Mouse (Mus musculus) forebrain, embryonic 14.5 days (tissue): ENCODE data around the gene Cdk14. TPM values are rescaled to one million over a fixed set of nuclear protein-coding genes. Genes with fewer than 3 reads are reported as not detected.
A peak's percentile ranks its signal among the peaks of the same experiment; 100 is the strongest.

Experiments
- ATAC-seq: fragments of 200-750 bp; cut with Nextera tagmentation; 2 replicates; pipeline ENCODE4 v1.8.0; 2017; ENCODE audit warnings: mild to moderate bottlenecking, moderate library complexity
- DNase-seq: peaks from one replicate; pipeline ENCODE4 v3.0.0-alpha.2; 2015; ENCODE audit warnings: low spot score
- H3K27ac ChIP-seq: fragments of 300-500 bp; sonication (generic); 2 replicates; pipeline ENCODE4 v1.5.1; 2014; ENCODE audit warnings: low read depth, mild to moderate bottlenecking, control low read depth, low read length, moderate library complexity
- H3K27me3 ChIP-seq: fragments of 300-500 bp; sonication (generic); replicated peaks from 2 replicates; pipeline ENCODE4 v1.6.1; 2014; ENCODE audit warnings: low read length, control low read depth, mixed read lengths; ENCODE audit not compliant: control insufficient read depth, insufficient read depth
- H3K36me3 ChIP-seq: fragments of 300-500 bp; sonication (generic); 2 replicates; pipeline ENCODE4 v1.6.1; 2014; ENCODE audit warnings: low read length, control low read depth; ENCODE audit not compliant: control insufficient read depth, insufficient read depth
- H3K4me1 ChIP-seq: fragments of 300-500 bp; sonication (generic); 2 replicates; pipeline ENCODE4 v1.6.1; 2014; ENCODE audit warnings: antibody characterized with exemption, low read length, control low read depth; ENCODE audit not compliant: control insufficient read depth, insufficient read depth
- H3K4me2 ChIP-seq: fragments of 300-500 bp; sonication (generic); 2 replicates; pipeline ENCODE4 v1.6.1; 2014; ENCODE audit warnings: mild to moderate bottlenecking, control low read depth, low read length
- H3K4me3 ChIP-seq: fragments of 300-500 bp; sonication (generic); 2 replicates; pipeline ENCODE4 v1.5.1; 2014; ENCODE audit warnings: low read depth, low read length, control low read depth
- H3K9ac ChIP-seq: fragments of 300-500 bp; sonication (generic); 2 replicates; pipeline ENCODE4 v1.6.1; 2014; ENCODE audit warnings: mild to moderate bottlenecking, low read length, control low read depth, moderate library complexity
- H3K9me3 ChIP-seq: fragments of 300-500 bp; sonication (generic); replicated peaks from 2 replicates; pipeline ENCODE4 v1.6.1; 2016; ENCODE audit warnings: low read length, control low read depth, mixed read lengths; ENCODE audit not compliant: control insufficient read depth
- WGBS: fragments of 180-500 bp; shearing (Covaris S2); extraction: QIAGEN DNeasy Blood & Tissue Kit; methylation state at CpG from one replicate; pipeline ENCODE4 v1.1.7; 2014; 5-methylcytosine and 5-hydroxymethylcytosine counted together
- polyA plus RNA-seq: library from polyadenylated mRNA; unstranded; fragments of >200 nt; fragmentation: Nextera tagmentation; extraction: Ambion mirVana; gene quantifications from 2 replicates; pipeline ENCODE4 v1.2.1, GENCODE M21; 2014

Gene Cdk14
- polyA plus RNA-seq, 1 experiment from 2014 or later: 26.6 TPM

DNA sequence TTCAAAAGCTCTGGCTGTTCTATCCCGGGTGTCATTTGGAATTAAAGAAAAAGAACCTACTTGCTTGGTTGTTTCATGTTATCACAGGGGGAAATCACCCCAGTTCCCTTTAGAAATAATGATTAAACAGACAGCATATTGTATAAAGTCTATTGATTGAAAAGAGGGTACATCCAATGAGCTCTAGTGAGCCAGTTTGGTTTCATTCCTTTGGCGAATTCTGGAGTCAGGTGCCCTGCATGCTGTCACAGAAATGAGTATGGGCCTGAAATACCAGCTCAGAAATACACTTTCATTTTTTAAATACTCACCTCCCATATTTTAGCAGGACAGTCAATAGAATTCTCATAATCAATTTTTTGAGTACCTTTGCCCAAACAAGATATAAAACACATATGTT is 598.1 kb downstream of the Cdk14 start:
- ATAC-seq (no peak), DNase-seq (no peak)
- Histone ChIP-seq H3K36me3 (no peaks in the 10 kb centered on the region), H3K4me1 (peaks cover 15% of the 10 kb centered on the region), H3K27ac (peak overlapping the region; percentile 84), H3K9ac (no peak overlapping the region; the same call in 1 of the 2 replicates), H3K9me3 (no peaks in the 10 kb centered on the region), H3K27me3 (no peaks in the 10 kb centered on the region), H3K4me2 (peak overlapping the region; percentile 41), H3K4me3 (no peak overlapping the region)
- 15% methylated on average over 2 of the region's 2 CpGs for WGBS

DNA sequence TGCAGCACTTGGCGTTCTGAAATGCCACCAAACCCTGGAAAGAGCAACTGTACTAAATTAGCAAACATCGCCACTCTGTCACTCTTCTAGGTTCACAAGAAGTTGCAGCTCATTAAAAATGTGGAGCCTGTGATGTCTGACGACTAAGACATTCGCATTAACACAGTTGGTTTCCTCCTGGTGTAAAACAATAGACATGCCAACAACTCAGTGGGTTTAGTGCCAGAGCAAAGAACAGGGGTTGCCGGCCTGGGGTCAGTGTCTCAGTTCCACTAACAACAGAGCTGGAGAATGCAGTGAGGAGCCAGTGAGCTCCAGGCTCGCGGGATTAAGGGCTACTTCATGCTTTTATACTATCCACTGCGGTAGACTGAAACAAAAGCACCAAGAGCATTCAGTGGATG is 598.7 kb downstream of the Cdk14 start:
- peak; percentile 84 for ATAC-seq
- peak; percentile 87 for DNase-seq
- Histone ChIP-seq H3K4me3 (no peak overlapping the region), H3K9me3 (no peaks in the 10 kb centered on the region), H3K4me1 (peaks cover 15% of the 10 kb centered on the region), H3K27ac (peak overlapping the region; percentile 84), H3K9ac (peak overlapping the region; percentile 45), H3K4me2 (peak overlapping the region; percentile 41), H3K27me3 (no peaks in the 10 kb centered on the region), H3K36me3 (no peaks in the 10 kb centered on the region)
- 2% methylated on average over 8 of the region's 8 CpGs for WGBS

DNA sequence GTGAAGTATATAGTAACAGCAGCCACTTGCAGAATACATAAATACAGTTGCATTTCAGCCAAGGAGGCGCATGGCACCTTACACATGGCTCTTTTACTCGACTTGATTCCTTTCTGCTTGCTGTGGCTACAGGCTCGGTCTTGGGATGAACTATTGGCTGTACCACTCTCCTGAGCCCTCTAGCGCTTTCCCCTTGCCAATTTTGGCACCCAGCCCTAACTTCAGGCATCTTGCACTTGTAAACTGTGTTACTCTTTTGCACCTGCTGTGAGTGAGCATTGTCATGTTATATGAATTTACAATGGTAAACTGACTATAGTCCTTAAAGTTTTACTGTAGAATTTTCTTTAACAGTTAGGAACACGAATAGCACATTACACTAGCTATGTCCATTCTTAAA is 603.1 kb downstream of the Cdk14 start:
- Histone ChIP-seq H3K4me2 (no peak overlapping the region), H3K36me3 (no peaks in the 10 kb centered on the region), H3K27me3 (no peaks in the 10 kb centered on the region), H3K9me3 (no peaks in the 10 kb centered on the region), H3K9ac (no peak overlapping the region), H3K4me1 (peaks cover 30% of the 10 kb centered on the region), H3K4me3 (no peak overlapping the region), H3K27ac (no peak overlapping the region)
- DNase-seq (peak; percentile 60), ATAC-seq (no peak)
- WGBS: 58% methylated on average over 5 of the region's 5 CpGs

DNA sequence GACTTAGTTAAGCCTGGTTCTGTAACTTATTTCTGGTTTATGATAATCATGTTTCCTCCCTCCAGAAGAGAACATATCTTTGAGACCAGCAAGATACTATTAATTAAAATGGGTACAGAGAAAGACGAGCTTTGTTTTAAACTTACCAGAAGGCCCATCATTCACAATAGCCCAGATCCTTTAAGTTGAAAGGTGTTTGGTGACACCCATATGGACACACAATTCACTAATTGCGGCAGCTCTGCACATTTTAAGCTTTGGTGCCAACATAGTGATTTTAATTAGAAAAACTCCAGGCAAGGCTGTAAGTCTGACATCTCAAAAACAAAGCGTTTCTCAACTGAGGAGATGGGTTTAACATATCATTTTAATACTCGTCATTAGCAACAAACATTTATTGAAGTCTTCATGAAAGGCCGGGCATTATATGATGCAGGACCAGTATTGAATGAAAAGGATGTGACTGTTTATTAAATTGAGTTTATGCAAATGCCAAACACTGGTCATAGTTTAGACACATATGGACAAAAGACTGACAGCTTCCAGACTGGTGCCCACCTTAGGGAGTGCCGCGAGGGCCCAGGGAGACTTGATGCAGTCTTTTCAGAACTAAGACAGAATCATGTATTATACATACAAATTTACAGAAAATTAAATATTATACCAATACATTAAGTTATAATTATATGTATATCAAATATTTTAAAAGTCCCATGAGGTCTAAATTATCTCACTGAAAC is 605.5 kb downstream of the Cdk14 start:
- peak; percentile 89 for DNase-seq
- Histone ChIP-seq H3K27me3 (no peaks in the 10 kb centered on the region), H3K9ac (no peak overlapping the region), H3K9me3 (no peaks in the 10 kb centered on the region), H3K4me1 (peaks cover 18% of the 10 kb centered on the region), H3K4me3 (no peak overlapping the region), H3K4me2 (no peak overlapping the region), H3K36me3 (no peaks in the 10 kb centered on the region), H3K27ac (peak overlapping the region; percentile 60)
- ATAC-seq: peak; percentile 76
- 21% methylated on average over 7 of the region's 7 CpGs for WGBS

DNA sequence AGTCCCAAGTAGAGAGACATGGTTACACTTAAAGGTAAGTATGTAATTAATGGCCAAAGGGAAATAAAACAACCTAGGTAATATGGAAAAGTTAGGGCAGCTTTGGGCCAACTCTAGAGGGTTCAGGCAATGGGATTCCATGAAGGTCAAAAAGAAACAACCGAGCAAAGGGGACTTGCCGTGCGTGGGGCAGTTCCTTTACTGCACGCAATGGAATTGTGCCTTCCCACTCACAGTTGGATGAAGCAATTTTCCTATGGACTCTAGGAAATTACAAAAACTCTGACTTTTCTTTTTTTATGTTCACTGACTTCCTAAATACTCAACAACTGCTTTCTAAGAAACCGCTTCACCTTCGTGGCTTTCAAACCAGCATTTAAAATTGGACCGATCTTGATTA is 606.8 kb downstream of the Cdk14 start:
- WGBS: 97% methylated on average over 7 of the region's 7 CpGs
- Histone ChIP-seq H3K9me3 (no peaks in the 10 kb centered on the region), H3K4me2 (no peak overlapping the region), H3K4me1 (peaks cover 18% of the 10 kb centered on the region), H3K9ac (no peak overlapping the region), H3K36me3 (no peaks in the 10 kb centered on the region), H3K27ac (no peak overlapping the region), H3K4me3 (no peak overlapping the region), H3K27me3 (no peaks in the 10 kb centered on the region)
- no peak for ATAC-seq
- DNase-seq: no peak

DNA sequence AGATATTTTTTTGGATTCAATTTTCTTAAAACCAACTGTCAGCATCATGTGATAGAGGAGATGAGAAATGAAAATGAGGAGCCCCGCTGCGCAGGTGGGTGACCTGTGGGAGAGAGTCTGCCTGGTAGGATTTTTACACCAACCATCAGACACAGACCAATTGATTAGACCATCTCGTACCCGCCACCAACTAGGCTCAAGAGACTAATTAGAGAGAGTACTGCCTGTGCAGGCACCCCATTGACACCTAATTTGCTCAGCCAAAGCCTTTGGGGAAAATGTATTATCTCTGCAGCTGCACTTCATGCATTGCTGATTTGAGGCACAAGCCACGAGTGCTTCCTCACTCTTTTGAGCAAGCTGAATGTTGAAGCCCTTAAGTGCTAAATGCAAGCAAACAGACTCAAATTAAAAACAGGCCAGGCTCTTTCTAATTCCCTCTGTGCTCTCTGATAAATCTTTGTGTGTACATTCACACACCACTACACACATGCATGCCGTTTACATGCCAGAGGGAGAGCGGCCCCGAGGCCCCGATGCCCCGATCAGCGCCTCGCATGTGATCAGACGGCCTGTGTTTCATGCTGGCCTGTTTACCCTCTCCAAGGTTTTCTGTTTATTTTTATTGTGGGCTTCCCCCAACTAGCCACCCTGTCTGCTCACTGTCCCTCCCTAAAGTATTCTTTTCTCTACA is 607.9 kb downstream of the Cdk14 start:
- WGBS: 5% methylated on average over 13 of the region's 13 CpGs
- H3K9ac ChIP-seq: peak overlapping the region; percentile 32; the same call in 1 of the 2 replicates
- peak; percentile 92 for DNase-seq

DNA sequence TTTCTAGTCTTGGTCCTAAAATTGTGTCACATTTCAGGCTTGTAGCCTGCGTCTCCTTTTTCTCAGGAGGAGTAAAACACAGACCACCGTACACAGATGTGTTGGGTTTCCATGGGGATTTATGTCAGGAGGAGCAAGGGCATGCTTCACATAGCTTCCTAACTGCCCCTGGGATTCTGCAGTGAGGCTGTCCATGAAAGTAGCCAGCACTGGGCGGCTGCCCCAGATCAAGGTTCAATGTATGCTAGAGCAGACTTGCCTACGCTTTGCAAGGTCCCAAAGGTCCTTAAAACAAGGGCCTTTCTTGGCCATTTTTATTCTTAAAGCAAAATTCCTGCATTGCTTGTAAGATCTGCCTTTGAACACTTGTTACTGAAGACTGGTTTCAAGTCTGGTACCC is 614.9 kb downstream of the Cdk14 start:
- peaks cover 10% of the 10 kb centered on the region for H3K4me1 ChIP-seq
- H3K4me2 ChIP-seq: no peak overlapping the region
- no peak overlapping the region for H3K4me3 ChIP-seq
- ATAC-seq (no peak), DNase-seq (no peak)
- no peaks in the 10 kb centered on the region for H3K9me3 ChIP-seq
- no peaks in the 10 kb centered on the region for H3K27me3 ChIP-seq
- H3K36me3 ChIP-seq: no peaks in the 10 kb centered on the region
- H3K9ac ChIP-seq: no peak overlapping the region
- 73% methylated on average over 4 of the region's 4 CpGs for WGBS
- no peak overlapping the region for H3K27ac ChIP-seq

More for the DNA sequence above, 607.9 kb downstream of the Cdk14 start:
- Histone ChIP-seq H3K27ac (peak overlapping the region; percentile 88), H3K4me1 (peaks cover 18% of the 10 kb centered on the region), H3K36me3 (no peaks in the 10 kb centered on the region), H3K4me2 (0 out of 2 replicates have a peak overlapping the region, but pooled peaks have one; percentile 12), H3K27me3 (no peaks in the 10 kb centered on the region), H3K4me3 (no peak overlapping the region), H3K9me3 (no peaks in the 10 kb centered on the region)
- ATAC-seq: peak; percentile 82

DNA sequence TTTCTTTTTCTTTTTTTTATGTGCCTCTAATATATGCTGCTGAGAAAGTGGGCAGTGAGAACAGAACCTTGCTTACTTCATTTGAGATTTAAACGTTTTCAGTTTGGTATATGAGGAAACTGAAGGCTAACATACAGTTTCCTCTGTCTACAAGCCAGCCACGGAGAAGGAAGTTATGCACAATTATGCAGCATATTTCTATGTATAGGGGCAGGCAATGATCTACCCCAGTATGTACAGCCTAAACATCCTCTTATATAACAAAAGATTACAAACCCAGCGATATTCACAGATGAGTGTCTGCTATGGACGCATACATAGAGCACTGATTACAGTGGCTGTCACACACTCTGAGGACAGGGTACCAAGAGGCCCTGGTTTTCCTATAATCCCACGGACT is 616.4 kb downstream of the Cdk14 start:
- Histone ChIP-seq H3K27ac (no peak overlapping the region), H3K9ac (no peak overlapping the region), H3K4me2 (no peak overlapping the region), H3K27me3 (no peaks in the 10 kb centered on the region), H3K9me3 (no peaks in the 10 kb centered on the region), H3K4me1 (peaks cover 10% of the 10 kb centered on the region), H3K4me3 (no peak overlapping the region), H3K36me3 (no peaks in the 10 kb centered on the region)
- DNase-seq: no peak
- 83% methylated on average over 5 of the region's 5 CpGs for WGBS
- ATAC-seq: no peak

DNA sequence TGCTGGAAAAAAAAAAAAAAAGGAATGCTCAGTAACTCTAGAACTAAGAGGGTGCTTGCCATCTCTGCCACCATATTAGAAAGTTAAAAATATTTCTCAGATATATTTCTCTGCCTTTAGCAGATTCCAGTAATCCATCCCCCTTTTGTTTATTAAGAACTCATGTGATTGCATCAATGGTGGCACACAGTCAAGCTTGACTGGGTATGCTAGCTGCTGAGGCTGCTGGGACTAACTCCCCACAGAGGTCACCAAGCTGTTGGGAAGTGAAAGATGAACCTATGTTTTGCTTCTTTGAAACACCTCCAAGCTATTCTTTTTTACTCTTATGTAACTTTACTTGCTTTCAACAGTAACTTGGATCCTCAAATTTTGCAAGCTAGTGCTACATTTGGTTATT is 618.1 kb downstream of the Cdk14 start:
- no peak overlapping the region for H3K27ac ChIP-seq
- H3K4me2 ChIP-seq: no peak overlapping the region
- H3K4me3 ChIP-seq: no peak overlapping the region
- ATAC-seq (no peak), DNase-seq (no peak)
- H3K36me3 ChIP-seq: no peaks in the 10 kb centered on the region
- H3K27me3 ChIP-seq: no peaks in the 10 kb centered on the region
- H3K9ac ChIP-seq: no peak overlapping the region
- peaks cover 10% of the 10 kb centered on the region for H3K4me1 ChIP-seq
- no peaks in the 10 kb centered on the region for H3K9me3 ChIP-seq
